Mouse (Mus musculus) layer of hippocampus, postnatal 36 days (tissue): ENCODE measurements at regions not wholly inside any gene's neighbourhood (a gene's known extent, or its start where the extent isn't known, plus 50 kb on each side); places are given as distances from the start of the nearest gene placed in this dataset.

ENCODE experiments used
- DNase-seq, 2 experiments: peaks; one replicate each; pipeline ENCODE4 v3.0.0; 2022

GRCm38 (mm10) chr5:120025212-120025611 lies 91.1 kb upstream of the Rbm19 start:
- DNase-seq, result no peak

DNA sequence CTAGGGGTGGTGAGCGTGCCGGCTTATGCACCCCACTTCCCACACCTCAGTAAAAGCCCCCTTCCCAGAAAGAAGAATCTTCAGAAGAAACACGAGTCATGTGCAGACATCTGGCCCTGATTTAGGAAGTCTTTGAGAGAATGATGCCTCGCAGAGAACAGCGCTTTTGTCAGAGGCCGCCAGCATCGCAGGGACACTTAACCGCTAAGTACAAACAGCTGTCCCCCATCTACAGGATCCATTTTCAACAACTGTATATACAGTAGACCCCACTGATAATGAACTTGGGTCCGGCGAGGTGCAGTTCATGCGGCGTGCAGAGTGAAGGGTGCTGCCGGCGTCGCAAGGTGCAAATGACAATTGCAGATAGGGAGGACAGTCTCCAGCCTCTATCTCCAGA lies 85.4 kb upstream of the Rbm19 start:
- no peak for DNase-seq

GRCm38 (mm10) chr5:120031614-120032013 lies 84.7 kb upstream of the Rbm19 start:
- no peak for DNase-seq

GRCm38 (mm10) chr5:120034499-120035077 lies 81.7 kb upstream of the Rbm19 start:
- no peak for DNase-seq

DNA sequence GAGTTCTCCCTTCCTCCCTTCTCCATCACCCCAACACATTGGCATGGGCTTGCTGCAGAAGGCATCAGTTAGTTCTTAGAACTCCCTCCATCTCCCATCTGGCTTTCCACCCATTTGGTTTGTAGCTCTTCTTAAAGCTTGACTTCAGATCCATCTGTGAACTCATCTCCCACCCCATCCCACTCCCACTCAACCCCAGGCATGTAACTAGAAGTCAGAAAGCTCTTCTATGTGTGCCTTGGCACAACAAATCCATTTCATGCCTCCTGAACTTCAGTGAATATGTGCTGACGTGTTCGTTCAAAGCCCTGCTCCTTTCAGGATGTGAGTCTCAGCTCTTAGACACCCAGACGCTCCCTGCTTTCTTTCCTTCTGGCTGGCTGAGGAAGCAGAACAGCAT lies 81.0 kb upstream of the Rbm19 start:
- DNase-seq, result no peak

GRCm38 (mm10) chr5:120037806-120038205 lies 78.5 kb upstream of the Rbm19 start:
- DNase-seq, result no peak

- DNase-seq, result no peak
These were observed 72.5 kb upstream of the Rbm19 start for GRCm38 (mm10) chr5:120043786-120044185.

GRCm38 (mm10) chr5:120049063-120049781 lies 67.0 kb upstream of the Rbm19 start:
- DNase-seq, result no peak

GRCm38 (mm10) chr5:120050728-120051436 lies 65.4 kb upstream of the Rbm19 start:
- DNase-seq, result no peak

- no peak for DNase-seq
These were observed 61.6 kb upstream of the Rbm19 start for GRCm38 (mm10) chr5:120054498-120055167.
